Mouse (Mus musculus) left cerebral cortex, postnatal 14 days (tissue): ENCODE data around the gene Foxr2. TPM values are rescaled to one million over a fixed set of nuclear protein-coding genes. Genes with fewer than 3 reads are reported as not detected.
A peak's percentile ranks its signal among the peaks of the same experiment; 100 is the strongest.

Experiments
- DNase-seq, 2 experiments: peaks; one replicate each; pipeline ENCODE4 v3.0.0; 2021 to 2022; ENCODE audit warnings: low spot score in 2 of 2, mixed read lengths in 1 of 2
- intact Hi-C: fragments of 180-260 bp; cut with DNase I; formaldehyde crosslinking; loops from one replicate; pipeline ENCODE4 v1.15.1; 2025
- long read RNA-seq, 2 experiments: library from polyadenylated mRNA; stranded (forward); transcript quantifications; one replicate each; pipeline ENCODE4 v2.0.0; 2021
- total RNA-seq, 2 experiments: library from RNA; stranded (reverse); gene quantifications; 2 replicates each; pipeline ENCODE4 v1.2.3; 2021

Gene Foxr2
- under 1 TPM; 0.47 to 0.48 TPM for total RNA-seq
- long read RNA-seq, experiment 1, partial matches to known transcripts: 0 of 2 reads
- long read RNA-seq, experiment 1, other reads (novel, unspliced or antisense): 2 of 2 reads
- long read RNA-seq, experiment 2: 0 reads

GRCm38 (mm10) chrX:153118486-153118885 lies at the start of gene Foxr2:
Foxr2 (plus strand) TSS chrX:153118786.
- intact Hi-C loops: no loop called here
- DNase-seq: no peak

GRCm38 (mm10) chrX:153119013-153119412 lies 427 bp downstream of the Foxr2 start:
- no peak for DNase-seq
- intact Hi-C loops: no loop called here

GRCm38 (mm10) chrX:153139734-153140515 lies 21.3 kb downstream of the Foxr2 start, which contains the start of gene Rragb:
Rragb (plus strand) TSS chrX:153139981.
- intact Hi-C loops: loop anchor here (10.0 kb wide), 1 partner anchor 215 kb away; no protein-coding TSS in a partner anchor
- peak; percentile 80 to 89 for DNase-seq

GRCm38 (mm10) chrX:153142656-153143055 lies 24.1 kb downstream of the Foxr2 start:
- DNase-seq: no peak
- intact Hi-C loops: loop anchor here (10.0 kb wide), 1 partner anchor 218 kb away; no protein-coding TSS in a partner anchor

- DNase-seq: no peak
- intact Hi-C loops: loop anchor here (10.0 kb wide), 2 partner anchors 213 to 563 kb away; no protein-coding TSS in a partner anchor
Measured at GRCm38 (mm10) chrX:153151766-153152165, 33.2 kb downstream of the Foxr2 start.

GRCm38 (mm10) chrX:153155322-153155721 lies 36.7 kb downstream of the Foxr2 start:
- DNase-seq: peak; percentile 6 to 10
- intact Hi-C loops: loop anchor here (10.0 kb wide), 2 partner anchors 209 to 559 kb away; no protein-coding TSS in a partner anchor

- intact Hi-C loops: no loop called here
- DNase-seq: peak in 1 of 2 experiments; percentile 2
Measured at GRCm38 (mm10) chrX:153174786-153175185, 56.2 kb downstream of the Foxr2 start.

GRCm38 (mm10) chrX:153182221-153182620 lies 63.6 kb downstream of the Foxr2 start:
- intact Hi-C loops: no loop called here

More at GRCm38 (mm10) chrX:153182221-153182620, 63.6 kb downstream of the Foxr2 start:
- no peak for DNase-seq

Other genes with a start within 250 kb of the Foxr2 start
- 1 to 10 TPM; 2.2 to 2.6 TPM for gene Usp51, start 112.3 kb upstream of the Foxr2 start, total RNA-seq
- gene Mageh1, start 81.2 kb upstream of the Foxr2 start, total RNA-seq: 10 to 100 TPM; 36.9 to 43.8 TPM
- gene Rragb, start 21.2 kb downstream of the Foxr2 start, total RNA-seq: 10 to 100 TPM; 76.2 to 85.7 TPM
- gene Klf8, start 118.7 kb downstream of the Foxr2 start, total RNA-seq: 1 to 10 TPM; 6.9 to 8.1 TPM